Mouse (Mus musculus) embryo, embryonic 10 days (tissue): Measurements from ENCODE around the gene Rapgef5.

Experiments
- DNase-seq: peaks from one replicate; pipeline ENCODE4 v3.0.0-alpha.2; 2015; ENCODE audit warnings: low spot score

Gene Rapgef5

DNA sequence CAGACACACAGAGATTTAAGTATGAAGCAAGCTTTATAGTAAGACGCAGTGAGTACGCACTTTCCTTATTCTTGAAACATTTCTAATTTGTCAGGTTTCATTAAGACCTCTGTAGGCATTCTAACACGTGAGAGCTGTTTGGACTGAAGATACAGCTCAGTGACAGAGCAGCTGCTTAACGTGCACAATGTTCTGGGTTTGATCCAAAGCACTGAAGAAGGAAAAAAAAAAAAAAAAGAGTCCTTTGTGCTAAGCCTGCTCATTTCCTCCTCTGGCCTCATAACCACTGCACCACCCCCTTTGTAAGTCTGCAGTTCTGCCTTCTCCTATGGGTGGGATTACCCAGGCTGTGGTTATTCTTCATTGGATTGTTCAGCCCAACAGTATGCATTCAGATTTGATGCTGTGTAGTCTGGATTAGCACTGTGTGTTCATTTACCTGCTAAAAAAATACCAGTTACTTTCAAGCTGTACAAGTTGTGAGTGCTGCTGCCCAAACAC, 103.3 kb downstream of the Rapgef5 start:
- no peak for DNase-seq

DNA sequence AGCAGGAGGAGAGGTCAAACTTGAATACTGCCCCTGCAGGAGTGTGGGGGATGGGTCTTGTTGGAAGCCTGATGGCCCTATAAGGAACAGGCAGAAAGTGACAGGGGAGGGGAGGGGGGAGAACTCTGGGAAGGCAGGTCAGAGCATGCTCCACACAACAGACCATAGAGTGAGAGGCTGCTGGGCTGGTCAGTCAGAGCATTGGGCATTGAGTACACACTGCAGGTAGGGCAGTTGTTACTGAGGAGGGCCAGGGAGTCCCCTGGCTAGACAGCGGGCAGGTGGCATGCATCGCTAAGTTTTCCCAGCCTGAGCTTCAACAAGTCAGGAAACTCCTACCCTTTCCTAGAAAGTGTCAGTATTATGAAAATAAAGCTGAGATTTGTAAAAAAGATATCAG, 106.7 kb downstream of the Rapgef5 start:
- no peak for DNase-seq

DNA sequence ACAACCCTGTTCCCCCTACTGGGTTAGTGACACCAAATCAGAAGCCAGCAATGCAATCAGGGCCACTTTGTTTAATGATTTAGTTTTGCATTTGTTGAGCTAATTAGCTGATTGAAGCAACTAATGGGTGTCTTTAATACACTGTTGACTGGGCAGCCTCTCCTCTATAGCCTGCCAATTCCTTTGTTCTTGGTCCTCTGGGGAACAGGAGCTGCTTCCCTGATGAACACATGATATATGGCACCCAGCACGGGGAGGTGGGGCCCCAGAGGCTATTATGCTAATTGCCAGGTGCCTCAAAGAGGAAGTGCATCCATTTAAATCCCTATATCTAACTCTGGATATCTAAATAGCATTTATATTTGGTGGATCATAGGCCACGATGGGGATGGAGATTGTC, 111.0 kb downstream of the Rapgef5 start:
- peak; percentile 47 for DNase-seq

DNA sequence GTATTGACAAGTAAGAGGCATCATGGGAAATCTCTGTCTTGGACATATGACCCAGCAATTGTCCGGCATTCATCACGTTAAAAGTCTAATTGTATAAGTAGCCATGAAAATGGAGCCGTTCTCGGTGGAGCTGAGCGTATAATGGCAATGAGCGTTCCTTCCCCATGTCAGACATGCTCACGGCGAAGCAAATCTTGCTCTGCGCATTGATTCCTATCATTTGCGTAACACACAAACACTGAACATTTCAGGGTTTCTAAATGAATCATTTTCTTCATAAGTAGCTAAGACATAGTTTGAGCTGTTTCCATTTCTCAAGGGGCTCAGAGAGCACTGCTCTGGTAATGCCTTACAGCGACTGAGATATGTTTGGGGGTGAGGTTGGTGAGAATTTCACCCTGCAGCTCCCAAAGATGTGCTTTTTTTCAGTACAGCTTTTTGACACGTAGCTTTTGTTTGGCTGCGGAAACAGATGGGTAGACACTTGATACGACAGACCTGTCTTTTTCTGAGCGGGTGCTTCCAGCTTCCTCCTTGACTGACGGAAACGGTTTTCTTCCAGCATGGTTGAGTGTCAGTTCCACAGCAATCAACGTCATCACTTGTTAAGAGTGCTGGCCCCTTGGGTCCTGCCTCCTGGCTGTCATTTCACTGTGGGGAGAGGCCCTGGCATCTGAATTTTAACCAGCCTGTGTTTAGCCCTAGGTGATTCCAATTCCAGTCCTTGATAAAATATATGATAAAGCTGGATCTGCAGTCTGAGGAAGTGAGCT, 112.2 kb downstream of the Rapgef5 start:
- DNase-seq: peak; percentile 18

DNA sequence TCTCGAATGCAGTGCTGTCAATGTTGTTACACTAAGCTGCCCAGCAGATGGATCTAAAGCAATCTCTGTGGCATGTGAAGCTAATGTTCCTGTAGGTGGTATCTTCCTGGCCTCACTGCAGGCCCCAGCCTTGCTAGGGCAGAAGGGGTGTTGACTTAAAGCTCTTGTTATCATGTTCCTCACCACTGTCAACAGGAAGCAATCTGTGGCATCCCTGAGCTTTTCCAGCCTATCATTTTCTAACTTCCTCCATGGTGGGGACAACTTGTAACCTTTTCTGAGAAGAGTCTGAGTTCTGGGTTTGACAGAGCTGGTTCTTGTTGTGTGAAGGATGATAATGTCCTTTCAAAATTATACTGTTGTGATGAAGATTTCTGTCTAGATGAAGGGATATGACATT, 115.9 kb downstream of the Rapgef5 start:
- DNase-seq: no peak

DNA sequence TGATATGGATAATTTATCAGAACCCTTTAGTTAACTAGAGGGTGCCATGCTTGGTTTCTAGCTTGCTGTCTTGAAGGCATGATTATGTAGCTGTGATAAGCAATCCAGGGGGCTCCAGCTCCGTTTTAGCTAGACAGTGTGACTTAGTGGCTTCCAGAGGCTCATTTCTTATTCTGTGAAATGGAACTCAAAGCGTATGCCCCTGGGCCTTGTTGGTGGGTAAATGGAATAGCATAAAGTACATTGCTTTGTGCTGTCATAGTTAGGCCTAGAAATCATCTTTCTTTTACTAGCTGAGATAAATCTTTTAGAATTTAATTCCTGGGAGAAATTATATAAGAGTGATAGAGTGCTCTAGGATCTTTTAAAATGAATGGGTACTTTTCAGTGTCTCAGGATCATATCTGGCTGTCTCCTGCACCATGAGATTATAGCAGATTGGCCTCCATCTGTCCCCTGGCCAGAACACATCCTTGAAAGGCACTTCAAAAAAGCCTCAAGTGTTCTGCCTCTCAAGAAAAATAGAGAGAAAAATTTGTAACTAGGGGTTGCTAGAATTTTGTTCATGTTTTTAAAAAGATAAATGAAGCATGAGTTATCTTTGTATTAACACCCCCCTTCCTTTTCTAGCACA, 120.0 kb downstream of the Rapgef5 start:
- no peak for DNase-seq

DNA sequence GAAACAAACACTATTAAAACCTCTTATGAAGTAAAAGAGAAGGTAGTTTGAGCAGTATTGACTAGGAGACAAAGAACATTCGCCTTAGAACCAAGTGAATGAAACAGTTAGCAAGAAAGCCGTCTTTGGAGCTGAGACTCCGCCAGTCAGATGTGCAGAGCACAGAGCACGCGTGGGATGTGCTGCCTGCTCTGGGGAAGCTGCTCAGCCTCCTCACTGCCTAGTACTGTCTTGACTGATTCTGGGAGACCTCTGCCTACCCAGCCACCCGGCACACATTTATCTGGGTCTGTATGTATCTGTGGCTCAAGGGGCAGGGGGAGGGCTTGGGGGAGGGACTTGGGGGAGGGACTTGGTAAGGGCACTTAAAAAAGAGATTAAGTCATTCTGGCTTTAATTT, 120.7 kb downstream of the Rapgef5 start:
- no peak for DNase-seq

DNA sequence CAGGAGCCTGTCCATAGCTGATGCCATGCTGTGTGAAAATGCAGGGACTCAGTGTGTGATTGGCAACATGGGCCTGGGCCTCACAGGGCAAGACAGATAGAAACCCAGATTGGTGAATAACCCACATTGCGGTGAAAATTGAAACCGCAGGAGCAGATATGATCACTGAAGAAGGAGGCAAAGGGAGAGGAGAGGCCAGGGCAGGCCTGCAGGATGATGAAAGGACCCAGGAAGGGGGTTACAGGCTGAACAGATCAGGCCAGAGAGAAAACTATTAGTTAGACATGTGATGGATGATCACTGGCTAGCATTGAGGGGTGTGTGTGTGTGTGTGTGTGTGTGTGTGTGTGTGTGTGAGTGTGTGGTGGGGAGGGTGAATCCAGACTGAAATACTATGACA, 122.6 kb downstream of the Rapgef5 start:
- no peak for DNase-seq

DNA sequence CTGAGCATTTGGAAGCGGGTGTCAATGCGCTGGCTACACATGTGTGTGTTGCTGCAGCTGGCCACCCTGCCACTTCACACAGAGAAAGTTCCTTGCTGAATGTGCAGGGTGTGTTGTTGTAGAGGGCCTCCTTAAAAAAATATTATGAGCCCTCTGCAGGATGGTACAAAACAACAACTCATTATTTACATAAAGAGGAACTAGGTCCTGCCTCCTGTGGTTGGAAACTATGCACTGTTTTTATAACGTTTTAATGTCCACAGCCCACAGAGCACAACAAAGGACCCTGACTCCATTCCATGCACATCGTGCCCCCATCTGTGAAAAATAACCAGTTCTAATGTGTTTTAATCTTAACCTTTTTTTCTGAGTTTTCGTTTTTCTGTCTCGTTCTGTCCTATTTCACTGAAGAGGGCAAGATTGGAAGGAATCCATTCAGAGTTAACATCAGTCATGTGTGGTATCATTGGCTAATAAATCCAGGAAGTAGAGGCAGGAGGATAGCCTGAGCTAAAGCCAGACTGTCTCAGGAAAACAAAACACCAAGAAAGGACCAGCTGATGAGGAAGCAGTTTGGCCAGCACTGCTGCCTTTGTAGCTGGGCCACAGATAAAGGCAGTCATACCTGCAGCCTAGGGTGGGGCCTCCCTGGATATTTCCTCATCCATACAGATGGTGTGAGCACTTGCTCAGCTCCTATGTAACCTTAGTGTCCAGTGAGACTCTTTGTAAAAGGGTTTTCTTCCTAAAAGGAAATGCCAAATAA, 123.3 kb downstream of the Rapgef5 start:
- DNase-seq: no peak

DNA sequence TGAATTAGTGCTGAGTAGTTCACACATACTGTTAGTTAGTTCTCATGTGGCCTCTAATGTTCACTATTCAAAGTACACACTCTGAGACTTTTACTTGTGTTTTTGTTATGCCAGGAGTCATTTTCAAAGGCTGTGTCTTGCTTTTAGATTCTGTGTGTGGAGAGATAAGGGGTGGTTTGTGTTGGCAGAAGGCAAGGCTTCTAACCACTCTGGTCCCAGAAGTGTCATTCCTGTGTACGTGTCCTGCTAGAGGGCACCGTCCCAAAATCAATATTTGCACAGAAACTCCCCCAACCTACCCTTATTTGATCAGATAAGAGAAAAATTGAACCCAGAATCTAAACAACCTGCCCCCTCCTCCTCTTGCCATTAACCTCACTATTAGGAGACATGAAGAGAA, 126.2 kb downstream of the Rapgef5 start:
- DNase-seq: no peak

DNA sequence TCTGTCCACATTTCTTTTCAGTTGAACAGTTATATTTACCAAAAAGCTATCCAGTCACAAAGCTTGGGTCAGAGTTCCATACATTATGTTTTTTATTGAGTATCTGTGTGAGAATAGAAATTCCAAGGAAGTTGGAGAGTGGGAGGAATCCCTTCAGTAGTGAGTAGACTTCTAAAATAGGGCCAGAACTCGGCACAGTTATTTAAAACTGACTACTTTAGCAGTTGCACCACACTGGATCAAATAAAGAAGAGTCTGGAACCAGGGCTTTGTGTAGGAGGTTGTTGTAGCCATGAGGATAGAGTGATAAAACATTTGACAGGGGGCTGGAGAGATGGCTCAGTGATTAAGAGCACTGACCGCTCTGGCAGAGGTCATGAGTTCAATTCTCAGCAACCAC, 129.5 kb downstream of the Rapgef5 start:
- DNase-seq: no peak

DNA sequence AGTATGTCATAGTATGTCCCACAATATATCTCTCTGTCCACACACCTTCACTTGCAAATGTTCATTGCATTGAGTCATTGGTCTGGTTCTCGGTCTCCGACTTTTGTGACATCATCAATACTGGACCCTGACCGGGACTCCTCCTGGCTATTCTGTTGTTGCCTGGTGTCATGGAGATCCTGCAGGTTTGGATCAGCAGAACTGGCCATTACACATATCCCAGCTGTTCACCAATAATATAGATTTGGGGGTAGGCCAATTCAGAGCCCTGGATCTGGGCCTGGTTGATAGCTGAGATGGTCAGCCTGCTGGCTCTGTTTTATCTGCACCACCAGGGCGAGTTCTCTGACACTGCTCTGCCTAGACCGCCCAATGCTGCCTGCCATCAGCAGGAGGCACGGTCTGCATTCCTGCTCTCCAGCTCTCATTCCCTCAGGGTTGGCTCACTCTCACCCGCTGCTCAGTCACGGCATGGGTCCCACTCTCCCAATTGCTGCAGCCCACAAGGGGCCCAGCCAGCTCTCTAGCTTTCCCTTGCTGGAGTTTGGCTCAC, 137.7 kb downstream of the Rapgef5 start:
- DNase-seq: no peak

DNA sequence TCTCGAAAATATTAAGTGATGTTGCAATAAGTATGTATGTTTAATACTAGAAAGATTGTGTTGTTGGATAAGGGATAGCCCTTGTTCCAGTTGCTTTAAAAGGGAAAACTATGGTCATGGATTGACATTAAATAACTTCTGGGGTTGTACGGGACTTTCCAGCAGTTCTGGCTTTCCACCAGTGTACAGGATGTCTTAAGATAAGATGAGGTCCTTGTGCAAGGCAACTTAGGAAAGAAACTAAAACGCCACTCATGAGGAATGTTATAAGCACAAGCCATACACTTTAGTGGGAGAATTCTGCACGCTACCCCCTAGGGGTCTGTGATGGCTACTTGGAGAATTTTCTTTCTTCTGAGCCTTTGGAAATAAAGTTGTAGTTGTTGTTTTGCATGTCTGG, 140.7 kb downstream of the Rapgef5 start:
- no peak for DNase-seq

DNA sequence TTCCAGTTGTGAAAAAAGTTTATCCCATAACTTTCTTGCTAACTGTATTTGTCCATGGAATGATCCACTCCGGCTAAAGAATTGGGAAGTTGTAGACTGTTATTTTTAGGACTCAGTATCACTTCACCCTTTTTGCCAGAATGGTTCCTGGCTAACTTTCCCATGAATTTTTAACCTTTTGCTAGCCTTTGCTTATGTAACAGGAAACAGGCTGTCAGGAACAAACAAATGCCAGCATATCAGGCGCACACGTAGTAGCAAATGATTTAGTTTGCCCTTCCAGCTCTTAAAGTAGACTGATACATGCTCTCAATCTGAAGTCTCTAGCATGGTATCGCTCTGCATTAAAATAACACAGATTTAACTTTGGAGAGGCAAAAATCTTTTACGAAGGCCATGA, 141.5 kb downstream of the Rapgef5 start:
- no peak for DNase-seq

DNA sequence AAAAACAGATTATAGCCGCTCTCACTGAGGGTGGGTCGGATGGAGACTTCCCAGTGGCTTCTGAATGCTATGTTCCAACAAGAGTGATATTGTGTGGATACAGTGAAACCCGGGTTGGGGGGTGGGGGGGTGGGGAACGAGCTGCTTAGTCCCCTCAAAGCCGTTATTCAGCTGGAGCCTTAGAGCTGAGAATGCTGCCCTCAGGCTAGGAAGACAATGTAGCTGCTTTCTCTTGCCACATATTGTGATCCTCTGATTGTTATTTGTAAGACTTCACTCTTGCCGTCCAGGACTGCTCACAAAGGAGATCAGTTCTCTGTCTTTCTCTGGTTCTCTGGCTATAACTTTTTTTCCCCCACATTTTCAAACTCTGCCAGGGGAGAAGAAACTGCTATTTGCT, 142.5 kb downstream of the Rapgef5 start:
- peak; percentile 28 for DNase-seq

DNA sequence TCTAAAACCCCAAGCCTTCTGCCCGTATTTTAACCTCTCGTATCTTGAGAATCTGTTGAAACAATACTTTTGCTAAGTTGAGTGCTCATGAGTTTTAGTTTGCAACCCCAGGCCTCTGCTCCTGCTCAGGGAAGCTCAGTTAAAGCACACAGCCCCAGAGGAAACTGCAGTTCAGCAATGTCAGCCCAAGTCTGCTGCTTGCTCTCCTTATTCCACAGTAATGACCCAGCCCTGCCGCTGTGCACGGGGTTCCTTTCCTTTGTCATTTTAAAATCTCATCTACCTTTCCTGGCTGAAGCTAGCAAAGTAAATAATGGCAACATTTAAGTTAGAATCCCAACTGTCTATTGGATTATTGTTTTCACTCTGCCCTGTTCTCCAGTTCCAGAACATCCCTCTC, 144.1 kb downstream of the Rapgef5 start:
- no peak for DNase-seq

DNA sequence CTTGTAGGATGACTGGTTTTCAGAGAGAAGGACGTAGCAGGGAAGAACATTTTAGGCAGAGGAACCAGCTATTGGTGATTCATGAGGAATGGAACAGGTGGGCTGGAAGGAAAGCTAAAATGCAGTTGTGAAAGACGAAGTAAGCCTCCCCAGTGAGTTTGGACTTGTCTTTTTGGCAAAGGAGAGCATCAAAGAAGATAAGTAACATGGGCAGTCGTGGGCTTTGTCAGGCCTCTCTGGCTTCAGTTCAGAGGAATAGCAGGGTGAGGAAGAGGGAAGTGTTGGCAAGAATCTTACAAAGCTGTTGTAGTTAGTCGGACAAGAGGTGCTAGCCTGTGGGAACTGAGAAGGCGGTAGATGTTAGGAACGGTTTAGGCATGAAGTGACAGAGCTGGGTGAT, 145.6 kb downstream of the Rapgef5 start:
- DNase-seq: no peak

DNA sequence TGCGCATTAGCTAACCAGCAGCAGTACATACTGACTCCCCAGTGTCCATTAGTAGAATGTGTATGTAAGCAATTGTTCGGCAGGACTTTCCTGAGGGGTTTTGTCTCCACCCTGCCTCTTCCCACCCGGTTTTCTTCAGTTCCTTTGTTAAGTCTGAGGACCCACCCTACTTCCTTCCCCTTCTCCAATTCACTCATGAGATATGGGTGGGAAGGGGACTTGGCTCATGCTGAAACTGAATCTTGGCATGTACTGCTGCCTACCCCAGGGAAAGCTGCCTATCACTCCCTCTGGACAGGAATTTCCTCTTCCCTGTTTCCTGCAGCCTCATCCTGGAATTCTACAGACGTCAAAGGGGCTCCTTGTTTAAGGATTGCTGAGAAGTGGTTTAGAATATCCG, 147.4 kb downstream of the Rapgef5 start:
- DNase-seq: no peak

DNA sequence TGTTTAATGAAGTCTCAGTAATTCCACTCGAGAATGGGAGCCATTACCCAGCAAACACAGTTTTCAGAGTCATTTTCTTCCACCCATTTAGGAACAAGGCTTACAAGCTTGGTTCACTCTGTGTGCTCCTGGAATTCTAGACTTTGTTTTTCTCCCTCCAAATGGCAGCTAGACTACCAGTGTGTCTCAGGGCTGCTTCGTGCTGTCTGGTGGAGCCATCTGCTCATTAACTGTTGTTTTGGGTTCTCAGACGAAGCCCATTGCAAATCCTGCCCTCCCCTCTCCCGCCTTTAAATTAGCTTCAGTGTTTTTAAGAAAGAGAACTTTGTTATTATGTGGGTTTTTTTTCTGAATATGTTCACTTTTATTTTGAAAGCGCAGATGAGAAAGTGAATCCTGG, 148.4 kb downstream of the Rapgef5 start:
- no peak for DNase-seq

DNA sequence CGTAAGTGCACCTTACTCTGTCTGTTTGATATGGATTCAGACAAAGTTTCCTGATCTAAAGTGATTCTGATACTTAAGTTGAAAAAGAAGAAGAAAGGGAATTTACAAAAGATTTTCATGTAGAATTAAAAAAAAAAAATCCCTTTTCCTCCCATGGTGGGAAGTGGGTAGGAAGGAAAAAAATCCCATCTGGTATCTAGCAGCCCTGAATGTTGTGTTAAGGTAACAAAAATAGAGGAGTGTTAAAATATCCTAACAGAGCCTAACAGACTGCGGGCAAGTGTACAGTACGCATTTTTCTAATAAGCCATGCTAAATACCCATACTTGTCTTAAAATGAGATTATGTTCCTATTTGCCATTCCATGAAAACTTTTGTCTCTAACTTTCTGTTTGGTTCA, 150.1 kb downstream of the Rapgef5 start:
- DNase-seq: no peak

DNA sequence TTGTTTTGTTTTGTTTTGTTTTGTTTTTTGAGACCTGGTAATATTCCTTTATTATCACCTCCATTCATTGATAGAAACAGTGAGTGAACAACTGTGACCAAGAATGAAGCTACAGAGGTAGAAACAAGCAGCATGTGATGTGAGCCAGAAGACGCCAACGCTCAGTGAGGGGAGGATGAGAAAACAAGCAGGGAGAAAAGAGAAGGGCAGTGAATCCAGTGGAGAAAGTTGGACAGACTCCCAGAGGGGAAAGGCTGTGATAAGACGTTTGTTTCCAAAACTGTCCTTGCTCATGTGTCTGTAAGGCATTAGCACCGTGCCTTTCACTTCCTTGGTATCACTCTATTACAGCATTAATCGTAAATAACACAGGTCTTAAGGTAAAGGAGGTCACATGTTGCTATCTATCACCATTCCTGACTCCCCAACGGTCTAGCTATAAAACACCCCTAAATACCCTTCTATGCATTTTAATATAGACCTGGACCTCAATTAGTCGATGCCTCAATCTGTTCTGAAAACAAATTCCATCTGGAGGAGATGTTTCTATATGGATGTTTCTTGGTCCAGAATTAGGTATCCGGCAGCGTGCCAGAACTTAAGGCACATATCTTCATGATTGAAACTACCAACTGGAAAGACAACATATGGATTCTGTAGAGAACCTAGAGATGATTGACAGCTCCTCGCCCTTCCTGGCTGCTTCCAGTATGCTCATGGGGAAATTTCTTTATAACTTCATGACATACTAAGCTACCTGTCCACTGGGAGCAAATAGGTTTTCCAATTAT, 153.5 kb downstream of the Rapgef5 start:
- DNase-seq: no peak

DNA sequence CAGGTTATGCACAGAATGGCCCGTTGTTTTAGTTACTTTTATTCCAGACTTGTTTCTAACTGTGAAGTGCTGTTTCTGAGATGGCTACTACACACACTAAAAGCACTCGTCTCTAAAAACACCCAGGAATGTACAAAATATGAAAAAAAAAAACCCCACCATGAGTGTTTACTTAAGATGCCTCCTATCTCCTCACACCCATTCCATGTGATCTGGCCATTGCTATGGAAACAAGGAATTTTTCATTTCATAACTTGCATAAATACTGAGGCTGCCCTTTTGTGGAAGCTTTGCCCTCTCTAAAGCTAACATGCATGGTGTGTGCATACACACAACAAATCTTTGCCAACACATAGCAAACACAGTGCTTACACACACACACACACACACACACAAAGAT, 156.9 kb downstream of the Rapgef5 start:
- DNase-seq: no peak
